Mouse (Mus musculus): ENCODE measurements around the gene Pip4k2c.
"Not testable (repeated sequence)": the region's sequence is repeated elsewhere in the genome, so short reads cannot be mapped to it uniquely, and the experiment has no call there.

Gene Pip4k2c

DNA sequence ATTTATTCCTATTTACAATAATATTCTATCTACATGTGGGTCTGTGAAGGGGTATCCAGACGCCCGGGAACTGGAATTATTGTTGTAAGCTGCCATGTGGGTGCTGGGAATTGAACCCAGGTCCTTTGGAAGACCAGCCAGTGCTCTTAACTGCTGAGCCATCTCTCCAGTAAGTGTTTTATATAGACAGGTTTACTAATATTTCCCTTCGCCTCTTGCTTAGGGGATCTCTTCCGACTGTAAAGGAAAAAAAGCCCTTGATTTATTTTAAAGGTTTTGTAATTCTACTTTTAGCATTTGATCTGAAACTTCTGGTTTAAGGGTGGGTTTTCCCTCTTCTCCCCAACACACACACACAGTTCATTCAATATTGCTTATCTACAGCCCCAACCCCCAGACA lies 47.2 kb downstream of the Pip4k2c start:
- no peak for DNase-seq (ENCODE audit: low read depth, low spot score)
- peaks cover 2% of the 10 kb centered on the region for H3K36me3 ChIP-seq (ENCODE audit: control insufficient read depth, insufficient read depth, low read length, poor library complexity, severe bottlenecking)
- no peaks in the 10 kb centered on the region for H3K27me3 ChIP-seq (ENCODE audit: control insufficient read depth, insufficient read depth, low read length, poor library complexity, severe bottlenecking)

DNA sequence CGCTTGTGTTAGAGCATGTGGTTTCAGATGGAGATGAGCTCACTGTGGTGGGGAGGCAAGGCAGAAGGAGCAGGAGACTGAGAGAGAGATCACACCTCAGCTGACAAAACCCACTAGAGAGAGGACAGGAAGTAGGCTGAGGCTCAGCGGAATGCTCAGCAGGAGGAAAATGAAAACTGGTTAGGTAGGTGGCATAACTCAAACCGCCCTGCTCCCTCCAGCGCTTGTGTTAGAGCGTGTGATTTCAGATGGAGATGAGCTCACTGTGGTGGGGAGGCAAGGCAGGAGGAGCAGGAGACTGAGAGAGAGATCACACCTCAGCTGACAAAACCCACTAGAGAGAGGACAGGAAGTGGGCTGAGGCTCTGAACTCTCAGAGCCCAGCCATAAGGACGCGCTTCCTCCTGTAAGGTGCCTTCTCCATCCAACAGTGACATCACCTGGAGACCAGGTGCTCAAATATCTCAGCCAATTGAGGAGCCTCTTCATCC lies 48.6 kb downstream of the Pip4k2c start:
- H3K27me3 ChIP-seq (ENCODE audit: control insufficient read depth, insufficient read depth, low read length, poor library complexity, severe bottlenecking); H3K36me3 ChIP-seq (ENCODE audit: control insufficient read depth, insufficient read depth, low read length, poor library complexity, severe bottlenecking): not testable (repeated sequence)
- peak; percentile 87 for DNase-seq (ENCODE audit: low read depth, low spot score)

DNA sequence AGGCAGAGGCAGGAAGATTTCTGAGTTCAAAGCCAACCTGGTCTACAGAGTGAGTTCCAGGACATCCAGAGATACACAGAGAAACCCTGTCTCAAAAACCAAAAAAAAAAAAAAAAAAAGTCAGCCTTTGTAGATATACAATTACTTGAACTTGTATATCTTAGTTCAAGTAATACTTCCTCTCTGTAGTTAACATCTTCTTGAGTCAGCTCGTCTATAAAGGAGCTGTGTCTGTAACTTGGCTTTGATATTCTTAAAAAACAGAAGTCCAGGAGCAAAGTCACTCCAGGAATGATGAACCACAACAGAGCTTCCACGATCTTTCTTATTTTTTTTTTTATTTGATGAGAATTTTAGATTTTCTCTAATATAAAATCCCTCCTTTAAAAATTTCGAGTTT lies 50.7 kb downstream of the Pip4k2c start:
- Histone ChIP-seq H3K27me3 (ENCODE audit: control insufficient read depth, insufficient read depth, low read length, poor library complexity, severe bottlenecking) (no peaks in the 10 kb centered on the region), H3K36me3 (ENCODE audit: control insufficient read depth, insufficient read depth, low read length, poor library complexity, severe bottlenecking) (no peaks in the 10 kb centered on the region)
- DNase-seq (ENCODE audit: low read depth, low spot score): no peak

DNA sequence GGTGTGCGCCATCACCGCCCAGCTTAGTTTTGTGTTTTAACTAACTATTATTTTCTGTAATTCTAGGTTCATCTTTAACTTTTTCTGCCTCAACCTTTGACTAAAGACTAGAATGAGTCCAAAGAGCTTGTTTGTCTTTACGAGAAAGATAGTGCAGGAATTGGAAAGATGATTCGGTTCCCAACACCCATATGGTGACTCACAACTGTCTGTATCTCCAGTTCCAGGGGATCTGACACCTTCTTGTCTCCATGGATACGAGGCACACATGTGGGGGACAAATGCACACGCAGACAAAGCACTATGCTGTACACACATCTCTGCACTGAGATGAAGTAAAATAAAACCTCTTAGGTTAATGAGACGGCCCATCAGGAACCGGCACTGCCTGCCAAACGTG lies 51.3 kb downstream of the Pip4k2c start:
- DNase-seq (ENCODE audit: low read depth, low spot score): no peak
- Histone ChIP-seq H3K36me3 (ENCODE audit: control insufficient read depth, insufficient read depth, low read length, poor library complexity, severe bottlenecking) (no peaks in the 10 kb centered on the region), H3K27me3 (ENCODE audit: control insufficient read depth, insufficient read depth, low read length, poor library complexity, severe bottlenecking) (no peaks in the 10 kb centered on the region)

DNA sequence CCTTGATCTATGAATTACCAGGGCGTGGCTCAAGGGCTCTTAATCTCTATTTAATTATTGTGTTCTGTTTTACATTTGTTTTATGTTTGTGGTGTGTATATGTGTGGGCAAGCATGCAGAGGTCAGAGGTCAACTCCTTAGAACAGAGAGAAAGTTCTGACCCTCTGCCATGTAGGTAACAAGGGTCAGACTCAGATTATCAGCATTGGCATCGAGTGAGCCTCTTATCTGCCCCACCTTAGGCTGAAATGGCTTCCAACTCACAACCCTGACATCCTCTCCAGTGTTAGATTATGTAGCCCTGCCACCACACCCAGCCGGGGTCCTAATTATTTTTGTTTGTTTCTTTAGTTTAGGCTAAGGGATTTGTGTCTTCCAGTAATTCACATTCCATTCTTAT lies 52.9 kb downstream of the Pip4k2c start:
- Histone ChIP-seq H3K36me3 (ENCODE audit: control insufficient read depth, insufficient read depth, low read length, poor library complexity, severe bottlenecking) (no peaks in the 10 kb centered on the region), H3K27me3 (ENCODE audit: control insufficient read depth, insufficient read depth, low read length, poor library complexity, severe bottlenecking) (no peaks in the 10 kb centered on the region)
- no peak for DNase-seq (ENCODE audit: low read depth, low spot score)

DNA sequence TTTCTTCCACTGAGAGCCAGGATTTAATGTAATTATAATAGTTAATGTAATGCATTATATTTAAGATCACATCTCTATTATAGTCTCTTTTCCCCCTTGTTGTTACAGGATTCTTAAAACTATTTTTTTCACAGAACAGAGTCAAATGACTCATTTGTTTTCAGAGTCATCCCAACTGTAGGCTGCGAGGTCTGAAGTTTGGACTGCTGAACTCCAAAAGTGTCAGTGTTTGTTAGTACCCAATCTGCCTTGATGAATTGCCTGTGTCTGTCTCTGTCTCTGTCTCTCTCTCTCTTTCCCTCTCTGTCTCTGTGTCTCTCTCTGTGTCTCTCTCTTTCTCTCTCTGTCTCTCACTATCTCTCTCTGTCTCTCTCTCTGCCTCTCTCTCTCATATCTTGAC lies 54.9 kb downstream of the Pip4k2c start:
- Histone ChIP-seq H3K36me3 (ENCODE audit: control insufficient read depth, insufficient read depth, low read length, poor library complexity, severe bottlenecking) (no peaks in the 10 kb centered on the region), H3K27me3 (ENCODE audit: control insufficient read depth, insufficient read depth, low read length, poor library complexity, severe bottlenecking) (no peaks in the 10 kb centered on the region)
- no peak for DNase-seq (ENCODE audit: low read depth, low spot score)

DNA sequence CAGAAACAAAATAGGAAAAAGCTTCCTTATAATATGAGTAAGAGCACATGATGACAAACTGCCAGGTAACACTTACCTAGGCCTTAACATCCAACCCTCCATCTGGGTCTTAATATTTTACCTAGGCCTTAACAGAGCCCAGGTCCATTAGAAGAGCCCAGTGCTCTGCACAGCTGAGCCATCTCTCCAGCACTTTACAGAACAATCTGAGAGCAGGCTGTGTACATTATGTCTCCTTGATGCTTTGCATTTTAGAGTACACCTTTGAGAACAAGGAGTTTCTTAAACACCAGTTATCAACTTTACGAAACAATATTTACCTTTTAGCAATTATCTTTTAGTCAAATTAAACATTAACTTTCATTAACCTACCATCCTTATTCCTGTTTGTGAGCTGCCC lies 55.3 kb downstream of the Pip4k2c start:
- no peak for DNase-seq (ENCODE audit: low read depth, low spot score)
- Histone ChIP-seq H3K36me3 (ENCODE audit: control insufficient read depth, insufficient read depth, low read length, poor library complexity, severe bottlenecking) (no peaks in the 10 kb centered on the region), H3K27me3 (ENCODE audit: control insufficient read depth, insufficient read depth, low read length, poor library complexity, severe bottlenecking) (no peaks in the 10 kb centered on the region)

DNA sequence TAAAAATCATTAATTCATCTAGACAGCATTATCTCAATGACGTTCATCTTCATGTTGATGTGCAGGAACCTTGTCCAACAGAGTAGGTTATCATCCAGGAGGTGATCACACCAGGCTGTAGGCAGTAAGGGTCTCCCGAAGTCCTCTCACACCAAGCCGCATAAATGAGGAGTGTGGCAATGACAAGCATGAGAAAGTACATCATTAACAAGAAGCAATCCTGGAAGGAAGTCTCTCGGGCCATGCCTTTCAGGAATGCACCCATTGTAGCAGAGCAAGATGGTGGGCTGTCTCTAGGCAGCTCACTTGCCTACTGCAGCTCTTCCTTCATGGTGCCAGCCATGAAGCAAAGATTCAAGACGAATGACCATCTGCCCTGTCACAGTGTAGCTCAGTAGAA lies 56.7 kb downstream of the Pip4k2c start:
- no peak for DNase-seq (ENCODE audit: low read depth, low spot score)
- Histone ChIP-seq H3K36me3 (ENCODE audit: control insufficient read depth, insufficient read depth, low read length, poor library complexity, severe bottlenecking) (no peaks in the 10 kb centered on the region), H3K27me3 (ENCODE audit: control insufficient read depth, insufficient read depth, low read length, poor library complexity, severe bottlenecking) (no peaks in the 10 kb centered on the region)

DNA sequence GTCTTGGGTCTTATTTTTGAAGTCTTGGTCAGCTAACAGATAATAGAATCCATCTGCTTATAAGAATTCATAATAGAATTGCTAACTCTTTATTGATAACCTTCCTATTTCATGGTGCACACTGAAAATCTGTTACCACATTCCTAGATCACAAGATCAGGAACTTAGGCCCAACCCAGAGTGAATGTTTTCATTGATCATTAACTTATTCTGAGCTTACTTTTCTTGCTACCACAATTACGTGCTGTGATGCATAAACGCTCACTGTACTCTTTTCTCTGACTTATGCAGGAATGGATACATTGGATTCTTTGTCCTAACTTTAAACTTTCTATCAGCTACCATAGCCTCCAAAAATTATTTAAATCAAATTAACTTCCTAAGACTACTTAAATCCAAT lies 57.1 kb downstream of the Pip4k2c start:
- no peak for DNase-seq (ENCODE audit: low read depth, low spot score)
- H3K27me3 ChIP-seq (ENCODE audit: control insufficient read depth, insufficient read depth, low read length, poor library complexity, severe bottlenecking): no peaks in the 10 kb centered on the region
- no peaks in the 10 kb centered on the region for H3K36me3 ChIP-seq (ENCODE audit: control insufficient read depth, insufficient read depth, low read length, poor library complexity, severe bottlenecking)

DNA sequence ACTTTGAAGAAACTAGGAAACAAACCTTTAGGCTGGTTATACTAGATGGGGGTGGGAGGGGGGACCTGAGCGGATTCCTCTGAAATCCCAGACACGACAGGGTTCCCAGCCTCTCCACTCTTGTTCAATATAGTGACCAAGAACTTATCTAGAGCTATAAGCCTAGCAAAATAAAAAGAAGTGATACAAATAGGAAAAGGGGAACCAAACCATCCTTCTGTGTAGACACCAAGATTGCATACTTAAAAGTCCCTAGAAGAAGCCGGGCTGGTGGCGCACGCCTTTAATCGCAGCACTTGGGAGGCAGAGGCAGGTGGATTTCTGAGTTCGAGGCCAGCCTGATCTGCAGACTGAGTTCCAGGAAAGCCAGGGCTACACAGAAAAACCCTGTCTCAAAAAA lies 58.1 kb downstream of the Pip4k2c start:
- no peak for DNase-seq (ENCODE audit: low read depth, low spot score)
- H3K27me3 ChIP-seq (ENCODE audit: control insufficient read depth, insufficient read depth, low read length, poor library complexity, severe bottlenecking): no peaks in the 10 kb centered on the region
- H3K36me3 ChIP-seq (ENCODE audit: control insufficient read depth, insufficient read depth, low read length, poor library complexity, severe bottlenecking): no peaks in the 10 kb centered on the region

DNA sequence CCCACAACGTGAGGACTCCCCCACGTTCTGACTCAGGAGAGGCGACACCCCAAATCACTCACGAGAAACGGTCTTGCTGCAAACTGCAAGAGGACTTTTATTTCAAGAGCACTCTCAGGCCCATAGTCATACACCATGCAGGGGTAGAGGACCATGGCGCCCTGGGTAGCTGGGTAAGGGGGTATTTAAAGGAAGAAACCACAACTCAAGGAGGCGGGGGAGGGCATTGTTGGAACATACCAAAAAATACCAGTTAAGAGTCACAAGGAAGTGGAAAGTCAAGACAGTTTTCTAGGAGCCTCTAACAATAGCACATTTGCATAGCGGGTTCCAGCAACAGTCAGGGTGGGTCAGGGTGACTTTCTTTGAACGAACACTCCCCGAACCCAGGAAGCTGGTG lies 58.8 kb downstream of the Pip4k2c start:
- not testable (repeated sequence) for H3K36me3 ChIP-seq (ENCODE audit: control insufficient read depth, insufficient read depth, low read length, poor library complexity, severe bottlenecking); H3K27me3 ChIP-seq (ENCODE audit: control insufficient read depth, insufficient read depth, low read length, poor library complexity, severe bottlenecking); DNase-seq (ENCODE audit: low read depth, low spot score)

DNA sequence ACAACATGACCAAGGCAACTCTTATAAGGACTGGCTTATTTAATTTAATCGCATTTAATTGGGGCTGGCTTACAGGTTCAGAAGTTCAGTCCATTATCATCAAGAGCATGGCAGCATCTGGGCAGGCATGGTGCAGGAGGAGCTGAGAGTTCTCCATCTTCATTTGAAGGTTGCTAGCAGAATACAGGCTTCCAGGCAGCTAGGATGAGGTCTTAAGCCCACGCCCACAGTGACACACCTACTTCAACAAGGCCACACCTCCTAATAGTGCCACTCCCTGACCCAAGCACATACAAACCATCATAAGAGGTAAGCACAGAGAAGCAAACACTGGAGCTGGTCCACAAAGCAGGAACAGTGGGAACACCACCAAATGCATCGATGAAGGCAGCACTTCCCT lies 60.2 kb downstream of the Pip4k2c start:
- H3K36me3 ChIP-seq (ENCODE audit: control insufficient read depth, insufficient read depth, low read length, poor library complexity, severe bottlenecking); DNase-seq (ENCODE audit: low read depth, low spot score): not testable (repeated sequence)

DNA sequence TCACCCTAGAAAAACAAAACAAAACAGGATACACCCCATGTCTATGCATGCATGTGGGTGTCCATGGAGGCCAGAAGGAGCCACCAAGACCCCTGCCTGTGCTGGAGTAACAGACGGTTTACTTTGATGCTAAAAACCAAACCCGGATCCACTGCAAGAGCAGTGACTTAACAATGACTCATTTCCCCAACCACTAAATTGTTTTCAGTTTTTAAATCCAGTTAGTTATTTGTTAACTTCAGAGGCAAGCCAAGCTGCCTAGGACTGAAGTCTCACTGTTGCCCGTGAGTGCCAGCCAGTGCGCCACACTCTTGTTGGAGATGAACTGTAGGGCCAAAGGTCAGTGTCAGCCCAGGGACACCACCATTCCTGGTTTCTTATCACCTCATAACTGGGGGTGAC lies 60.9 kb downstream of the Pip4k2c start:
- DNase-seq (ENCODE audit: low read depth, low spot score): no peak
- no peaks in the 10 kb centered on the region for H3K27me3 ChIP-seq (ENCODE audit: control insufficient read depth, insufficient read depth, low read length, poor library complexity, severe bottlenecking)
- H3K36me3 ChIP-seq (ENCODE audit: control insufficient read depth, insufficient read depth, low read length, poor library complexity, severe bottlenecking): no peaks in the 10 kb centered on the region

More for the DNA sequence above, 60.2 kb downstream of the Pip4k2c start:
- H3K27me3 ChIP-seq (ENCODE audit: control insufficient read depth, insufficient read depth, low read length, poor library complexity, severe bottlenecking): not testable (repeated sequence)

DNA sequence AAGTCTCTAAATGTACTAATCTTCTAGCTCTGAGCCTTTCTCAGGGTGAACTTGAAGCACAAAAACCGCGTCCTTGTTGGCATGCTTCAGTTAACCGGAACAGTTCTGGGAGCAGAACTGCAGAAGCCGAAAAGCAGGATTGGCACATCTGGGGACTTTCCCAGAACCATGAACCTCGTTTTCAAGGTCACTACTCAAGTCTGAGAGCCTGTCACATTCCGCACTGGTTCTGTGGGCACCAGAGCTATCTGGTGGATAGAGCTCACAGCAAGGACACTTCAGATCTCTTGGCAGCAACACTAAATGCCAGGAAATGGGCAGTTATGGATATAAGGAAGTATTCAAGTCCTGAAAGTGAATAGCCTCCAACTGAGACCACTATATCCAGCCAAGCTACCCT lies 64.2 kb downstream of the Pip4k2c start:
- DNase-seq (ENCODE audit: low read depth, low spot score): no peak
- Histone ChIP-seq H3K27me3 (ENCODE audit: control insufficient read depth, insufficient read depth, low read length, poor library complexity, severe bottlenecking) (no peaks in the 10 kb centered on the region), H3K36me3 (ENCODE audit: control insufficient read depth, insufficient read depth, low read length, poor library complexity, severe bottlenecking) (no peaks in the 10 kb centered on the region)
